Mouse (Mus musculus) cerebellum, adult 2 months (tissue): ENCODE results near the gene Hist1h3d.

Source experiments
- CTCF ChIP-seq: fragments of 200-500 bp; IDR thresholded peaks from 2 replicates; pipeline ENCODE4 v1.5.1; 2011; ENCODE audit warnings: low read depth, mild to moderate bottlenecking, control low read depth, low read length, moderate library complexity, borderline replicate concordance; ENCODE audit not compliant: insufficient read depth
- POLR2A ChIP-seq: fragments of 200-500 bp; IDR thresholded peaks from 2 replicates; pipeline ENCODE4 v1.6.1; 2011; ENCODE audit warnings: low read length, control low read depth, borderline replicate concordance; ENCODE audit not compliant: insufficient read depth

GRCm38 (mm10) chr13:23550761-23551145 is 24.8 kb upstream of the Hist1h3d start:
- TF ChIP-seq CTCF (no peak), POLR2A (no peak)
